ENCODE assay signal across 20 mouse cellular contexts in the genomic region with DNA sequence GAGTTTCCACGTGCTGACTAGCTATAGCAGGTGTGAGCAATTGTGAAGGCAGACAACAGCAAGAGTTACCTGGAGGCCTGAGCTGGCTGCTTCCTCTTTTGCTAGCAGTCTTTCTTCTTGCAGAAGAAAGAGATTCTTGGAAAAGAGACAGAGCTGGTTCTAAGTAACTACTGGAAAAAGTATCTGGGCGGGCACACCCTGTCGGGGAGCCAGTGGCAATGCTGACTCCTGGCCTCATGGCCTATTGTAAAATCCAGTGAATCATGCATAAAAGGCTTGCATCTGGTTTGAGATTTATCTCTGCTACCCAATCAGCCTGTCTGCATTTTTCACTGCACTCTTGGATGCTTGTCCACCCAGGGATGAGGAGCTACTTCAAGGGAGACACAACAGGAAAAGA.
DNase-seq lines count a peak whose midpoint lies in the region; ATAC-seq and TF ChIP-seq lines count a peak whose summit lies in the region.
"Had no signal": no experiment of that assay in that cellular context is flagged by ENCODE, and none has a peak within 500 bp of the region (broad histone marks: within the 10 kb centered on the region; RNA-seq: fewer than 3 reads in every experiment).

No protein-coding gene starts in this region.

- intact Hi-C loops in left cerebral cortex, postnatal 4 days (cut with DNase I) = no loop called here
- intact Hi-C loops in left cerebral cortex, postnatal 14 days (cut with DNase I) = no loop called here

- no peak overlapping the region for H3K27ac ChIP-seq in forebrain, embryonic 11.5 days (ENCODE audit: low read depth, low read length)
- H3K27ac ChIP-seq in forebrain, embryonic 10.5 days = no peak overlapping the region
- no peak overlapping the region for H3K27ac ChIP-seq in limb, embryonic 10.5 days
- no peak overlapping the region for H3K27ac ChIP-seq in midbrain, embryonic 14.5 days (replicated peaks; ENCODE audit: low read depth, low read length)
- no peak overlapping the region for H3K27ac ChIP-seq in liver, postnatal 0 days (ENCODE audit: low read depth)
- H3K27ac ChIP-seq: embryonic facial prominence, embryonic 10.5 days; forebrain, embryonic 15.5 days; heart, embryonic 15.5 days; hindbrain, embryonic 13.5 days; hindbrain, postnatal 0 days had no signal

- no peak overlapping the region for H3K9ac ChIP-seq in forebrain, embryonic 11.5 days (ENCODE audit: low read length)
- H3K9ac ChIP-seq in midbrain, embryonic 14.5 days (replicated peaks; ENCODE audit: low read length) = no peak overlapping the region
- H3K9ac ChIP-seq in liver, postnatal 0 days (replicated peaks) = no peak overlapping the region
- H3K9ac ChIP-seq: forebrain, embryonic 15.5 days; heart, embryonic 15.5 days; hindbrain, embryonic 13.5 days had no signal

- 95% methylated on average over 3 of the region's 3 CpGs for WGBS in forebrain, embryonic 11.5 days
- 90% methylated on average over 3 of the region's 3 CpGs for WGBS in forebrain, embryonic 10.5 days
- WGBS in limb, embryonic 10.5 days = 90% methylated on average over 3 of the region's 3 CpGs
- WGBS in midbrain, embryonic 14.5 days = 94% methylated on average over 3 of the region's 3 CpGs
- WGBS in liver, postnatal 0 days (ENCODE audit: insufficient replicate concordance) = 85% methylated on average over 3 of the region's 3 CpGs

- no peak for TF ChIP-seq CTCF in liver, postnatal 0 days (IDR thresholded peaks at IDR 0.05; ENCODE audit: low read depth)

- no peak for TF ChIP-seq EP300 in liver, postnatal 0 days (IDR thresholded peaks at IDR 0.05; ENCODE audit: low read depth)

- H3K9me3 ChIP-seq in forebrain, embryonic 11.5 days (ENCODE audit: control insufficient read depth, low read length) = no peaks in the 10 kb centered on the region
- H3K9me3 ChIP-seq in forebrain, embryonic 10.5 days = no peaks in the 10 kb centered on the region
- no peaks in the 10 kb centered on the region for H3K9me3 ChIP-seq in limb, embryonic 10.5 days (replicated peaks)
- H3K9me3 ChIP-seq in midbrain, embryonic 14.5 days (ENCODE audit: control insufficient read depth, low read length) = no peaks in the 10 kb centered on the region
- H3K9me3 ChIP-seq in liver, postnatal 0 days (ENCODE audit: low read length) = no peaks in the 10 kb centered on the region
- H3K9me3 ChIP-seq: embryonic facial prominence, embryonic 10.5 days; forebrain, embryonic 15.5 days; heart, embryonic 15.5 days; hindbrain, embryonic 13.5 days had no signal

- no peak overlapping the region for H3K4me2 ChIP-seq in forebrain, embryonic 11.5 days (ENCODE audit: low read depth, low read length, severe bottlenecking)
- no peak overlapping the region for H3K4me2 ChIP-seq in midbrain, embryonic 14.5 days (ENCODE audit: low read length)
- no peak overlapping the region for H3K4me2 ChIP-seq in liver, postnatal 0 days (ENCODE audit: low read depth, low read length)
- H3K4me2 ChIP-seq: forebrain, embryonic 15.5 days; heart, embryonic 11.5 days; heart, embryonic 15.5 days; hindbrain, embryonic 13.5 days had no signal

- DNase-seq in forebrain, embryonic 11.5 days (ENCODE audit: low spot score) = peak; percentile 2
- DNase-seq in forebrain, embryonic 10.5 days (ENCODE audit: extremely low spot score, low spot score) = no peak
- peak; percentile 4 for DNase-seq in left cerebral cortex, postnatal 4 days
- DNase-seq in left cerebral cortex, postnatal 14 days (ENCODE audit: low spot score in 2 of 2) = no peak
- peak; percentile 68 for DNase-seq in adrenal gland, postnatal 10 days
- DNase-seq in limb, embryonic 10.5 days (ENCODE audit: low spot score) = peak; percentile 10
- DNase-seq in midbrain, embryonic 14.5 days = no peak
- DNase-seq in liver, postnatal 0 days = no peak
- DNase-seq: cerebellum, adult 11-12 months; cerebellum, adult 9-11 months; gastrocnemius, postnatal 36 days; heart, adult 18-20 months; heart, postnatal 14 days; kidney, adult 11 months had no signal

- no peaks in the 10 kb centered on the region for H3K36me3 ChIP-seq in forebrain, embryonic 11.5 days (ENCODE audit: control insufficient read depth, insufficient read depth, low read length)
- no peaks in the 10 kb centered on the region for H3K36me3 ChIP-seq in forebrain, embryonic 10.5 days (replicated peaks)
- no peaks in the 10 kb centered on the region for H3K36me3 ChIP-seq in limb, embryonic 10.5 days
- no peaks in the 10 kb centered on the region for H3K36me3 ChIP-seq in midbrain, embryonic 14.5 days (ENCODE audit: control insufficient read depth, insufficient read depth, low read length)
- no peaks in the 10 kb centered on the region for H3K36me3 ChIP-seq in liver, postnatal 0 days (replicated peaks; ENCODE audit: insufficient read depth, low read length)
- H3K36me3 ChIP-seq: embryonic facial prominence, embryonic 10.5 days; forebrain, embryonic 15.5 days; heart, embryonic 15.5 days; hindbrain, embryonic 13.5 days had no signal

- H3K27me3 ChIP-seq in forebrain, embryonic 11.5 days (ENCODE audit: control insufficient read depth, insufficient read depth, low read length) = no peaks in the 10 kb centered on the region
- no peaks in the 10 kb centered on the region for H3K27me3 ChIP-seq in forebrain, embryonic 10.5 days (ENCODE audit: poor library complexity, severe bottlenecking)
- no peaks in the 10 kb centered on the region for H3K27me3 ChIP-seq in limb, embryonic 10.5 days (ENCODE audit: low read depth, poor library complexity, severe bottlenecking)
- H3K27me3 ChIP-seq in midbrain, embryonic 14.5 days (ENCODE audit: control insufficient read depth, insufficient read depth, low read length) = no peaks in the 10 kb centered on the region
- H3K27me3 ChIP-seq in liver, postnatal 0 days (ENCODE audit: insufficient read depth, low read length) = no peaks in the 10 kb centered on the region
- H3K27me3 ChIP-seq: forebrain, embryonic 15.5 days; heart, embryonic 15.5 days; hindbrain, embryonic 13.5 days had no signal

- ATAC-seq in forebrain, embryonic 11.5 days (replicated peaks; ENCODE audit: low FRiP score) = no peak
- no peak for ATAC-seq in midbrain, embryonic 14.5 days (ENCODE audit: low FRiP score, low TSS enrichment)
- no peak for ATAC-seq in liver, postnatal 0 days
- ATAC-seq: forebrain, embryonic 15.5 days; hindbrain, postnatal 0 days had no signal

- no peaks in the 10 kb centered on the region for H3K4me1 ChIP-seq in forebrain, embryonic 11.5 days (replicated peaks; ENCODE audit: control insufficient read depth, insufficient read depth, low read length)
- no peaks in the 10 kb centered on the region for H3K4me1 ChIP-seq in forebrain, embryonic 10.5 days
- no peaks in the 10 kb centered on the region for H3K4me1 ChIP-seq in limb, embryonic 10.5 days
- H3K4me1 ChIP-seq in midbrain, embryonic 14.5 days (ENCODE audit: control insufficient read depth, insufficient read depth, low read length) = no peaks in the 10 kb centered on the region
- H3K4me1 ChIP-seq in liver, postnatal 0 days (ENCODE audit: insufficient read depth) = no peaks in the 10 kb centered on the region
- H3K4me1 ChIP-seq: embryonic facial prominence, embryonic 10.5 days; forebrain, embryonic 15.5 days; hindbrain, embryonic 13.5 days had no signal

- no peak overlapping the region for H3K4me3 ChIP-seq in forebrain, embryonic 11.5 days (ENCODE audit: low read depth, low read length)
- no peak overlapping the region for H3K4me3 ChIP-seq in forebrain, embryonic 10.5 days
- H3K4me3 ChIP-seq in limb, embryonic 10.5 days = no peak overlapping the region
- no peak overlapping the region for H3K4me3 ChIP-seq in midbrain, embryonic 14.5 days (replicated peaks; ENCODE audit: low read depth, low read length)
- no peak overlapping the region for H3K4me3 ChIP-seq in liver, postnatal 0 days (ENCODE audit: low read depth, low read length)
- H3K4me3 ChIP-seq: embryonic facial prominence, embryonic 10.5 days; forebrain, embryonic 15.5 days; heart, embryonic 15.5 days; hindbrain, embryonic 13.5 days had no signal

Comparison
In these comparisons a context has a peak if more than half of its experiments do, and no peak if none do; other contexts are left out.
1. DNase-seq: peak in forebrain, embryonic 11.5 days (single experiment), left cerebral cortex, postnatal 4 days (single experiment), adrenal gland, postnatal 10 days (single experiment) and limb, embryonic 10.5 days (single experiment); none in forebrain, embryonic 10.5 days (single experiment), left cerebral cortex, postnatal 14 days (0 of 2), midbrain, embryonic 14.5 days (single experiment) and liver, postnatal 0 days (single experiment).